Mouse (Mus musculus): ENCODE data around the gene Tgm5. TPM values are rescaled to one million over a fixed set of nuclear protein-coding genes. Genes with fewer than 3 reads are reported as not detected.
"Not testable (repeated sequence)": the region's sequence is repeated elsewhere in the genome, so short reads cannot be mapped to it uniquely, and the experiment has no call there.

Tgm5 gene
- total and polyA plus RNA-seq, 3 experiments = not detected

- no peak overlapping the region for H3K4me2 ChIP-seq (ENCODE audit: insufficient read depth, low read depth, poor library complexity, severe bottlenecking)
These were observed 43.4 kb upstream of the Tgm5 start for GRCm38 (mm10) chr2:121128865-121129620.

GRCm38 (mm10) chr2:121127536-121127935, 41.9 kb upstream of the Tgm5 start:
- H3K4me1 ChIP-seq (ENCODE audit: control insufficient read depth in 1 of 2, insufficient read depth in 2 of 2) = no peaks in the 10 kb centered on the region
- H3K4me2 ChIP-seq (ENCODE audit: insufficient read depth, low read depth, poor library complexity, severe bottlenecking) = no peak overlapping the region
- no peaks in the 10 kb centered on the region for H3K36me3 ChIP-seq (replicated peaks in 1 of 2; ENCODE audit: control insufficient read depth in 1 of 2, insufficient read depth in 1 of 2, low read length in 1 of 2)
- H3K9me3 ChIP-seq (replicated peaks; ENCODE audit: low read length) = no peaks in the 10 kb centered on the region
- TF ChIP-seq MAX (IDR thresholded peaks at IDR 0.05; ENCODE audit: low read length) = no peak
- TF ChIP-seq E2F4 (IDR thresholded peaks at IDR 0.05; ENCODE audit: insufficient replicate concordance, low read depth, low read length) = no peak
- no peak for TF ChIP-seq MAFK (IDR thresholded peaks at IDR 0.05; ENCODE audit: insufficient replicate concordance, low read length)
- no peak for TF ChIP-seq ZC3H11A (IDR thresholded peaks at IDR 0.05; ENCODE audit: low read depth, low read length)
- TF ChIP-seq ELF1 (IDR thresholded peaks at IDR 0.05; ENCODE audit: low read depth, low read length) = no peak
- no peak for TF ChIP-seq IRF4 (IDR thresholded peaks at IDR 0.05; ENCODE audit: low read depth, low read length)
- TF ChIP-seq UBTF (IDR thresholded peaks at IDR 0.05; ENCODE audit: low read depth, low read length) = no peak
- dilution Hi-C loops (cut with MboI; ENCODE audit: extremely low pct_ligation_motif_present, extremely low pct_unique_long_range_greater_than_20kb, low sequenced_read_pairs) = no loop called here
- H3K27ac ChIP-seq (ENCODE audit: insufficient read depth, low read depth) = no peak overlapping the region
- H3K27me3 ChIP-seq (replicated peaks) = no peaks in the 10 kb centered on the region
- no peaks in the 10 kb centered on the region for H3K79me2 ChIP-seq (replicated peaks; ENCODE audit: control insufficient read depth, extremely low read depth, insufficient read depth, poor library complexity, severe bottlenecking)
- H3K4me3 ChIP-seq (replicated peaks in 1 of 3; ENCODE audit: low read depth in 2 of 3, low read length in 2 of 3, poor library complexity in 1 of 3) = no peak overlapping the region
- no peak overlapping the region for H3K9ac ChIP-seq (ENCODE audit: insufficient read depth, low read depth)
- no peak for DNase-seq (ENCODE audit: extremely low read depth)
- in situ Hi-C loops (cut with MboI; ENCODE audit: low pct_ligation_motif_present, low pct_unique_long_range_greater_than_20kb, low sequenced_read_pairs) = no loop called here

More at GRCm38 (mm10) chr2:121128865-121129620, 43.4 kb upstream of the Tgm5 start:
- dilution Hi-C loops (cut with MboI; ENCODE audit: extremely low pct_ligation_motif_present, extremely low pct_unique_long_range_greater_than_20kb, low sequenced_read_pairs) (no loop called here), in situ Hi-C loops (cut with MboI; ENCODE audit: low pct_ligation_motif_present, low pct_unique_long_range_greater_than_20kb, low sequenced_read_pairs) (no loop called here)
- no peaks in the 10 kb centered on the region for H3K79me2 ChIP-seq (replicated peaks; ENCODE audit: control insufficient read depth, extremely low read depth, insufficient read depth, poor library complexity, severe bottlenecking)
- no peaks in the 10 kb centered on the region for H3K9me3 ChIP-seq (replicated peaks; ENCODE audit: low read length)
- H3K4me3 ChIP-seq (replicated peaks in 1 of 3; ENCODE audit: low read depth in 2 of 3, low read length in 2 of 3, poor library complexity in 1 of 3) = no peak overlapping the region
- TF ChIP-seq JUND (conservative IDR thresholded peaks at IDR 0.05; ENCODE audit: low read depth, low read length) (no peak), BHLHE40 (IDR thresholded peaks at IDR 0.05; ENCODE audit: low read depth, low read length) (no peak), MAZ (IDR thresholded peaks at IDR 0.05; ENCODE audit: low read depth, low read length) (no peak), POLR2AphosphoS2 (IDR thresholded peaks at IDR 0.05; ENCODE audit: low read depth, low read length) (no peak), TBP (conservative IDR thresholded peaks at IDR 0.05; ENCODE audit: low read depth, low read length) (no peak), USF2 (conservative IDR thresholded peaks at IDR 0.05; ENCODE audit: low read depth, low read length) (no peak), MAX (IDR thresholded peaks at IDR 0.05; ENCODE audit: low read length) (no peak), UBTF (IDR thresholded peaks at IDR 0.05; ENCODE audit: low read depth, low read length) (no peak), POLR2A (IDR thresholded peaks at IDR 0.05; ENCODE audit: low read depth, low read length) (no peak)
- H3K36me3 ChIP-seq (replicated peaks in 1 of 2; ENCODE audit: control insufficient read depth in 1 of 2, insufficient read depth in 1 of 2, low read length in 1 of 2) = no peaks in the 10 kb centered on the region
- H3K27ac ChIP-seq (ENCODE audit: insufficient read depth, low read depth) = no peak overlapping the region
- no peak overlapping the region for H3K9ac ChIP-seq (ENCODE audit: insufficient read depth, low read depth)
- DNase-seq (ENCODE audit: extremely low read depth) = no peak
- no peaks in the 10 kb centered on the region for H3K27me3 ChIP-seq (replicated peaks)
- H3K4me1 ChIP-seq (ENCODE audit: control insufficient read depth in 1 of 2, insufficient read depth in 2 of 2) = no peaks in the 10 kb centered on the region

GRCm38 (mm10) chr2:121126302-121126701, 40.7 kb upstream of the Tgm5 start:
- DNase-seq (ENCODE audit: extremely low read depth); in situ Hi-C loops (cut with MboI; ENCODE audit: low pct_ligation_motif_present, low pct_unique_long_range_greater_than_20kb, low sequenced_read_pairs): not testable (repeated sequence)

More at GRCm38 (mm10) chr2:121126302-121126701, 40.7 kb upstream of the Tgm5 start:
- H3K4me3 ChIP-seq (replicated peaks in 1 of 3; ENCODE audit: low read depth in 2 of 3, low read length in 2 of 3, poor library complexity in 1 of 3); H3K27me3 ChIP-seq (replicated peaks); H3K27ac ChIP-seq (ENCODE audit: insufficient read depth, low read depth); H3K9ac ChIP-seq (ENCODE audit: insufficient read depth, low read depth); H3K36me3 ChIP-seq (replicated peaks in 1 of 2; ENCODE audit: control insufficient read depth in 1 of 2, insufficient read depth in 1 of 2, low read length in 1 of 2); H3K4me2 ChIP-seq (ENCODE audit: insufficient read depth, low read depth, poor library complexity, severe bottlenecking); dilution Hi-C loops (cut with MboI; ENCODE audit: extremely low pct_ligation_motif_present, extremely low pct_unique_long_range_greater_than_20kb, low sequenced_read_pairs); H3K4me1 ChIP-seq (ENCODE audit: control insufficient read depth in 1 of 2, insufficient read depth in 2 of 2); H3K79me2 ChIP-seq (replicated peaks; ENCODE audit: control insufficient read depth, extremely low read depth, insufficient read depth, poor library complexity, severe bottlenecking); H3K9me3 ChIP-seq (replicated peaks; ENCODE audit: low read length): not testable (repeated sequence)
